Mouse (Mus musculus) erythroblast, embryonic 14.5 days (primary cell): ENCODE data around the gene Rsrc2.

Source experiments
- GATA1 ChIP-seq: IDR thresholded peaks from 2 replicates; pipeline ENCODE4 v1.6.1; 2012; ENCODE audit warnings: low read length, inconsistent platforms, mixed read lengths
- TAL1 ChIP-seq: IDR thresholded peaks from 3 replicates; pipeline ENCODE4 v1.6.1; 2012; ENCODE audit warnings: low read length, inconsistent platforms, mixed read lengths

DNA sequence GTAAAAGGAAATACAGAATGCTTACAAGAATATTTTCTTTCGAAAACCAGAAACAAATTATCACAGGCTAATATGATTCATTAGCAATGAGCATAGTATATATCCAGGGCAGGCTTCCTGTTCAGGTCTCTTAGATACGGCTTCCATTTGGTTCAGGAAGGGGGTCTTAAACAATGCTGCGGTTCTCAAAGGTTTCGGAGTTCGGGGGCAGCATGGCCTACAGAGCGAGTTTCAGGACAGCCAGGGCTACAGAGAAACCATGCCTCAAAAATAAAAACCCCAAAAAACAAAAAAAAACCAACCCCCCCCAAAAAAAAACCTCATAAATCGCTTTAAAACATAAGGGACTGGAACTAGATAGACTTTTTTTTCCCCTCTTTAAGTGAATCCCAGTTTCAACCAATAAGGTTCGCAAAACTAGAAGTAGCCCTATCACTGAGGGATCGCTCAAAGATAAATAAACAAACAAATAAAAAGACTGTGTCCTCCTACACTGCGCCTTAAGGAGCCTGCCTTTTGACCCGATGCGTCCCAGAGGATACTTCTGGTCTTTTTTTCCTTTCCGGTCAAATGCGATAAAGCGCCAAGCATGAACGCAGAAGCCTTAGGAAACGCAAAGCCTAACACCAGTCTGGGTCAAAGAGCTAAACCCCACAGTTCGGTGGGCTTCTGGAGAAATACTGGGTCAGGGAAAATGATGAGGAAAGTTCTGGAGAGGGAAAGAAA lies 712 bp downstream of the Rsrc2 start:
- TF ChIP-seq GATA1 (no peak), TAL1 (no peak)
